Mouse (Mus musculus) embryonic fibroblast, embryonic 13.5 days (primary cell): ENCODE measurements around the gene Grk5.

Source experiments
- CTCF ChIP-seq: IDR thresholded peaks from 2 replicates; pipeline ENCODE4 v1.5.1; 2011; ENCODE audit warnings: mild to moderate bottlenecking, control low read depth, low read length, moderate library complexity, borderline replicate concordance; ENCODE audit not compliant: insufficient read depth
- POLR2A ChIP-seq: IDR thresholded peaks from 2 replicates; pipeline ENCODE4 v1.6.1; 2011; ENCODE audit warnings: low read depth, mild to moderate bottlenecking, control low read depth, low read length, moderate library complexity

DNA sequence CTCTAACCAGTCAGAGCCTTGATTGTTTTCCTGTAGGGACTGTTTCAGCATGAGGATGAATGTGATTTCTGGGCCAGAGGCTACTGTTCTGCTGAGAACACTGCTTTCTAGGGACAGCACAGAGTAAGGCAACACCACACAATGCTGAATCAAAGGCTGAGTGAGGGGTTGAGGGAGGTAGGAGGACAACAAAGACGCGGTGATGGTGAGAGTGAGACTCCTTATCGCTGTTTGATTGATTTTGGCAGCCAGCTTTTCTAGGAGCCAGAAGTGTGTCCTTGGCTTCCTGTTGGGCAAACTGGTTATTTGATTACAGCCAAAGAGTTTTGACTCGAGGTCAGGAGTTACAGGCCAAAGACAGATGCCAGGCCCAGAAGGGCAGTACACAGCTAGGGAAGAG, 25.7 kb downstream of the Grk5 start:
- no peak for TF ChIP-seq CTCF
- no peak for TF ChIP-seq POLR2A
